Mouse (Mus musculus) heart, adult 9 months (tissue): ENCODE data around the gene Fktn.
"Not testable (repeated sequence)": the region's sequence is repeated elsewhere in the genome, so short reads cannot be mapped to it uniquely, and the experiment has no call there.

ENCODE experiments used
- DNase-seq, 2 experiments: peaks; one replicate each; pipeline ENCODE4 v3.0.0; 2022; ENCODE audit warnings: low spot score in 2 of 2

Gene Fktn

DNA sequence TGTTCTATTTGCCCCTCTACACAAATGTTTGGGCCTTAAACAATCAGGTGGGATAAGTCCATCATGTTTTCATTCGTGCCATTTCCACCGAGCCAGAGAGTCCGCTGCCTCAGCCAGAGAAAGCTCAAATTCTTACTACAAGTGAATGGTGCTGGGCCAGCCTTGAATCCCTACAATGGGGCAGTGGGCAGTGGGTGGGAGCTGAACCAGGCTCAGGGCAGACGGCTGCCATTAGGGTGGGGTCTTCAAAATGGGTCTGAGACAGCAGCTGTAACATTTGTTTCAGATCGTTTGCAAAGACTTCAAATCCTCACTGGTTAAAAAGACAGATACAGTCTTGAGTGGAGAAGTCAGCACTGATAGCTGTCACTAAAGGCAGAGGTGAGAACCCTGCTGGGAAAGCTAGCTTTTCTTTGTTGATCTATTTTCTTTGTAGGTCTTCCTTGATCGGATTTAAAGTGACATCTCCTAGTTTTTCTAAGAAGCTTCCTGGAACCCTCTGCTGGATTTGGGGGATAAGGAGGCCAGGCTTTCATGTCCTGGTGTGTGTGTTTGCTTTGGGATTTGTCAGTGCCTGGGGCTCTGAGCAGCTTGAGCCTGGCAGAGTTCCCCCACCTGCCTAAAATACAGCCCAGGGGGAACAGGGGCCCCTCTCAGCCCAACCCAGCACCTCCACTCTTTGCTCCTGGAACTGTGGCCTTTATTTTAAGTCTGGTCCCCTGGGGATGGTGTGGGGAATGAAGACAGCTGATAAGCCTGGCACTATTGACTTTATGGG lies 57.3 kb downstream of the Fktn start:
- DNase-seq = no peak

DNA sequence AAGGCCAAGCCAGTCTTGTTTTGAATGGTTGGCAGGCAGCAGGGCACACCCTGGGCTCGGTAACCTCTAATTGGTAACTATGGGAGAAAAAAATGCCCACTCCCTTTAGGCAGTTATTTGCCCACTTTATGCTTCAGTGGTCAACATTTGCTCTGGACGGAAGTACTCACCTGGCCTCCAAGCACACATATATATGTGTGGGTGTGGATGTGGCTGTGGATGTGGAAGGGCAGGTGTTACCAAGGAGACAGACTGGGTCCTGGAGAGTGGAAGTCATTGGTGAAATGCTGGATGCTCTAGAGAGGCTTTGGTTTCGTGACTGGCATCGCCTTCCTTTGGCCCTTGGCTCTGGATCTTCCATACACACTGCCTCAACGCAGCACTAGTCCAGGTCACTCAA lies 58.2 kb downstream of the Fktn start:
- DNase-seq = no peak

DNA sequence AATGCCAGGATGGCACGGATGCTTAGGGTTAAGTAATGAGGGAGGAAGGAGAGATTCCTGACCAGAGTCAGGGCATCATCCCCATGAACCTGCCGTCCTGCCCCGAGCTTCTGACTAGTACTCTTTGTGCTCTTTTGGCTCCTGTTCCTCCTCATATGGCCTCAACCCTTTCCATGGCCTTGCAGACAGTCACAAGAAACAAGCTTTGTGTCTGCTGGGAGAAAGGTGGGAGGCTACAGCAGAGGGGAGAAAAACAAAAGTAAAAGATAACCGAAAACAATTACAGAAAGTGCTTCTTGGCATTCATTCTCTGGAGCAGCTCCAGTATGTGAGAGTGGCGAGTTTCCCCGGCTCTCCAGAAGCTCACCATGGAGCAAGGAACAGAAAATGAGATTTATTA lies 60.1 kb downstream of the Fktn start:
- no peak for DNase-seq

DNA sequence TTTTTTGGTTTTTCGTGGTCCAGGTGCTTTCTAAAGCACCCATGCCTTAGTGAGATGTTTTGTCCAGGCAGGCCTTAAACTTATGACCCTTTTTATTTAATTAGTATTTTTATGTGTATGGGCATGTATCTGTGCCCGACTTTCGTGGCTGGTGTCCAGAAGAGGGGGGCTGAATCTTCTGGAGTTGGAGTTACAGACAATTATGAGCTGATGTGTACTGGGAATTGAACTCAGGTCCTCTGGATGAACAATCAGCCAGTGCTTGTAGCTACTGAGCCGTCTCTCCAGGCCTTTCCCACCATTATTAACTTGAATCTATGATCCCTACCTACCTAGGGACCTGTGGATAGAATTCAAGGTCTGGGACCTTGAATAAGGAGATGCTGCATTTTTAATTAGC lies 67.6 kb downstream of the Fktn start:
- no peak for DNase-seq

DNA sequence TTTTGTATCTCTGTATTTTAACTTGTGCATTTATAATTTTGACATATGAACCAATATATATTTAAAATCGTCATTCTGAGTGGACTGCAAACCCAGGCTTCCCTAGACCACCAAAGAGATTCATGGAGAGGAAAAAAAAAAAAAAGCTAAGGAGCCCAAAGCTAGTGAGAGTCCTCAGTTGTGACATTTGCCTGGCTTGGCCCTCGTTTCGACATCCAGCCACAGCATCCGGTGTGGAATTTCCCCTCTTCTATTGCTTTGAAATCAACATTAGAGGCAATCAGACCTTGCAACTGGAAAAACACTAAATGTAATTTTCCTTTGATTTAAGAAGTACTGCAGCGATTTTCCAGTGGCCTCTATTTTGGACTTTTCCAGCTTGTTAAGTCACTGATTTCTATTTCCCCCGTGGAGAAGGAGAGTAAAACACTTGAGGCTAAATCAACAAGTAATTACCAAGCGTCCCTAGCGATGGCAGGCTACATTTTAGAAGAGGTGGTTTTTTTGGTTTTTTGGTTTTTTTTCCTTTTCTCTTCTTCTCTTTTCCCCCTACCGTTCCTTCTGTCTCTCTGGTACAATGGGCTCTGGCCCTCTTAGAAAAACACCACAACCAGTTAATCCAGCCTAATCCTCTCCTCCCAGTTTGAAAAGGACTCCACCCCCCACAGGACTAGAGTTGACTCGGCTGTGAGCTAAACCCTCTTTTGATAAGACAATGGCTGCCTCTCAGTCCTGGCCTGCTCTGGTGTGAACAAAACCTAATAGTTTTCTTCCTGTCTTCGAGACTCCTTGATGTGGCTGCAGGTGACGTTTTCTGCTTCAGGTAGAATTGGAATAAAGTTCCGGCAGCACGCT lies 68.6 kb downstream of the Fktn start:
- DNase-seq = no peak

DNA sequence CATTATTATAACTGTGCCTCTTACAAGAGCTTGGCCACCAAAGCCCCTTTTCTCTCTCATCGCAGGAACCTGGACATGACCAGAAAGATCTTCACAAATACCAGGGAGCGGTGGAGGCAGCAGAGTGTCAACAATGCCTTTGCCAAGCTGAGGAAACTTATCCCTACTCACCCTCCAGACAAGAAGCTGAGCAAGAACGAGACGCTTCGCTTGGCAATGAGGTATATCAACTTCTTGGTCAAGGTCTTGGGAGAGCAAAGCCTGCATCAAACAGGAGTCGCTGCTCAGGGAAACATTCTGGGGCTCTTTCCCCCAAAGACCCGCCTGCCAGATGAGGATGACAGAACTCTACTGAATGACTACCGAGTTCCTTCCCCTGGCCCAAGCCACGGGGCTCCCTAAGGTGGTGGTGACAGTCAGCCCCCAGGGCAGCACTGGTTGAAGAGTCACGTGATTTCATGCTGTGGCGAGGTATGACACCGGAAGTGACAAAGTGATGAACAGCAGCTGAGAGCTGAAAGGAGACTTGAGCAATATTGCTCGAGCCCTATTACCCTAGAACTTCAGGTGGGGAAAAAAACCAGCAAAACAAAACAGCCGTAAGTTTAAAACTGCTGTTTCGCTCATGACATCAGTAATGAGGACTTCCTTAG lies 72.1 kb downstream of the Fktn start:
- no peak for DNase-seq

DNA sequence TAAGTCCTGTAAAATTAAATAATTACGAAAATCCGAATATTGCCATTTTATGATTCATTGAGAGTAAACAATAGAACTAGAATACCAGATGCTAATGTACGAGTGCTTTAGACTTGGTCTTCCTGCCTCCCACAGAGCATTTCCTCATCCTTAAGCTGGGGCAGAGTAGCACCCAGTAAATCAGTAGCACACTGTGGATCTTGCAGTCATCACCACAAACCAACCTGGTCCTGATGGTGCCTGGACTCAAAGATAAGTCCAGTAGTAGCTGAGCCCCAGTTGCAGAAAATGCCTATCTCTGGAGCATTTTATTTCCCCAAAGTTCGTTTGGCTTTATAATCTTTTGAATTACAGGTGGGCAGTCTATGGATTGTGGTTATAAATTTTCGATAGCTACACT lies 73.1 kb downstream of the Fktn start:
- DNase-seq = no peak

DNA sequence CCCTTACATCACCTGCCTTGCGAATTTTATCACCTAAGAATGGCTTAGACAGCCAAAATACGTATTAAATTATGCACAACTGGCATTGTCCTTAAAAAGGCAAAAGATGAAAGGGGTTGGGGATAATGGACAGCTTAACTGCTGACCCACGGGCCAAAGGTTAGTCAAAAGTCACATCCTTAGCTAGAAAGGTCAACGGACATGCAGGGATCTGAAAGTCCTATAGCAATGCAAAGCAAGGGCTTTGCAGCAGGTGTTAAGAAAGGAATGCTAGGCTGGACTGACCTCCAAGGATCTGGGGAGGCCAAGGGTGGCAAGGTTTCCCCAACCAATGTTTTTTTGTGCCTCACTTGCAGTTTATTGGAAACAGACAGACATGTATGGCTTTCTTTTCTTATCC lies 75.5 kb downstream of the Fktn start:
- DNase-seq = no peak

DNA sequence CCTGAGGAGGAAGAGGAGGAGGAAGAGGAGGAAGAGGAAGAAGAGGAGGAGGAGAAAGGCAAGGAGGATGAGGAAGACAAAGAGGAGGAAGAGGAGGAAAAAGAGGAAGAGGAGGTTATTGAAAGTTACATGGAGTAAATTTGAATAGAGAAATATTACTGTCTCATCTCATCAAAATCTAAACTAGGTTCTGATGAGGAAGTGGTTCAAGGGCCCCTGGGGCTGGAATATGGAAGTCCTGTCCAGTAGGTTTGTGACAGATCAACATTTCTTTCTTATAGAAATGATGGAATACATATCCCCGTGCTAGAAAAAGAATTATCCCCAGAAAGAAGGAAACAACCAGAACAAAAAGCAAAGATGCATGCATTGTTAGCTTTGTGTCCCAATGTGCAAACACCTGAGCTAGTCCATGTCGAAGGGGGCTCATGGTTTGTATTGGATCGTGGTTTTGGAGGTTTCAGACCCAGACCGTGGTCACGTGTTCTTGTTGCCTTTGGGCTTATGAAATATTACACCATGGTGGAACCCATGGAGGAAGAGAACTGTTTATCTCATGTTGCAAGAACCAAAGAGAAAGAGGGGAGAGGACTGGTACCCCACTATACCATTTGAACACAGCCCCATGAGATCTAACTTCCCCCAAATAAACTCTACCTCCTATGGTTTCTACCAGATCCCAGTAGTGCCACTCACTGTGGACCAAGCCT lies 80.6 kb downstream of the Fktn start:
- no peak for DNase-seq

DNA sequence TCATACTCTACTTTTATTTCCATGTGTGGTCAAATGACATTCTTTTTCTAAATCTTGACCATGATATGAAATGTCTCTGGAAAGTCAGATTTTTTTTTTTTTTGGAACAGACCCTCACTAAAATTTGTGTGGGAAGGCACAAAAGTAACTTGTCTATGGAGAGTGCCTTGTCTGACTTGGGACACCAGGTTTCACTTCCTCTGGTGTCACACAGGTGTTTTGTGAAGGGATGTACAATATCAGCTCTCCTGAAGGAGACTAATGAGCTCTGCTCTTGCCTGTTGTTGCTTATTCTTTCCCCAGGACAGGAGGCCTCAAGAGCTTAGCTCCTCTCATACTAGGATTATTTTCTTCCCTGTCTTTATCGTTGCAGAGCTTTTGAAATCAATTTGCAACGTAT lies 81.3 kb downstream of the Fktn start:
- no peak for DNase-seq

DNA sequence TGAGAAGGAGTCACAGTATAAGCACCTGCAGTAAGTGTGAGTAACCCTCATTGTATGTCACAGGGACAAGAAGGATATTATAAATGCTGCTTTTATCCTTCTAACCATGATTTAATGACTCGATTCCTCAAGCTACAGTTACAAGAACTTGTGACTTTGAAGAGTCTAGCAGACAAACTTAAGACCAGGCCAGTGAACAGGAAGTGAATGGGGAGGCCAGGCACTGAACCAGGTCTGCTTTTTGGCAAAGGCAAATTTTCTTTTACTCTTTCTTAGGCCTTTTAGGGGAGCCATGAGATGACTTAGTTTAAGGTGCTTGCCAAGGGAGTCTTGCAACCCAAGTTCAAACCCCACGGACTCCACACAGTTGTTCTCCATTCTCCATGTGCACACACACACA lies 81.9 kb downstream of the Fktn start:
- DNase-seq = no peak

DNA sequence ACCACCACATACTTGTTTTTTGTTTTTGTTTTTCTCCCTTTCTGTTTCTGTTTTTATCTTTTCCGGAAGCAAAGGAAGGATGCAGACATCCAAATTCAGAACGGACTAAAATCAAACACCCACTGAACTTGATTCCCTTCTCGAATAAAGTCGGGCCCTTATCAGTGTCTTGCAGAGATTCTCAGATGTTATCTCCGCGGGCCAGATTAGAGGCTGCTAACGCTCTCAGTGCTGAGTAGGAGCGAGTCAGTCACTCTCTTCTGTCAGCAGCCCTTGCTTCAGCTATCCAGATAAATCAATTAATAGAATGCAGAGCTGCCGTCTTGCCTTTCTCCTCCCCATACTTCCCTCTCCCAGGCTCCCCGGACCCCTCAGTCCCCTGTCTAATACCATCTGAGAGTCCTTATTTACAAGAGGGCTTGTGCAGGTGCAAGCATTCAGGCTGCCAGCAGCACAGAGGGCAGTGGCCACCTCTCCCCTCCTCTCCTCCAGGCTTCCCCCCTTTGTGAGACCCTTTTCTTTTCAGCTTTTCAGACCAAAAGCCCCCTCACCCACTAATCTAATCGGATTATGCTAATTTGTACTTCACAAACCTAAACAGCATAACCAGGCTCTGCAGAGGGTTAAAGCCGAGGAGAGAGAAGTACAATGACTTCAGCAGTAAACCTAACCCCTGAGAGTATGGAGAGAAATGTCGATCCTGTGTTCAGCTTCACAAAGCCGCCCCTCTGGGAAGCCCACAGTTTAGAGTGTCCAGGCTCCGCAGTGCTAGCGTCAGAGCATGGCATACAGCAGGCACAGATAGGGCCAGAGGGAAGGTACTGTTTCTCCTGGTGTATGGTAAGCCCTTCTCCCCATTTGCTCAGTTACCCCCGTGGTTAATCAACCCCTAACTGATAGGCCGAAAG lies 83.3 kb downstream of the Fktn start:
- DNase-seq = no peak

DNA sequence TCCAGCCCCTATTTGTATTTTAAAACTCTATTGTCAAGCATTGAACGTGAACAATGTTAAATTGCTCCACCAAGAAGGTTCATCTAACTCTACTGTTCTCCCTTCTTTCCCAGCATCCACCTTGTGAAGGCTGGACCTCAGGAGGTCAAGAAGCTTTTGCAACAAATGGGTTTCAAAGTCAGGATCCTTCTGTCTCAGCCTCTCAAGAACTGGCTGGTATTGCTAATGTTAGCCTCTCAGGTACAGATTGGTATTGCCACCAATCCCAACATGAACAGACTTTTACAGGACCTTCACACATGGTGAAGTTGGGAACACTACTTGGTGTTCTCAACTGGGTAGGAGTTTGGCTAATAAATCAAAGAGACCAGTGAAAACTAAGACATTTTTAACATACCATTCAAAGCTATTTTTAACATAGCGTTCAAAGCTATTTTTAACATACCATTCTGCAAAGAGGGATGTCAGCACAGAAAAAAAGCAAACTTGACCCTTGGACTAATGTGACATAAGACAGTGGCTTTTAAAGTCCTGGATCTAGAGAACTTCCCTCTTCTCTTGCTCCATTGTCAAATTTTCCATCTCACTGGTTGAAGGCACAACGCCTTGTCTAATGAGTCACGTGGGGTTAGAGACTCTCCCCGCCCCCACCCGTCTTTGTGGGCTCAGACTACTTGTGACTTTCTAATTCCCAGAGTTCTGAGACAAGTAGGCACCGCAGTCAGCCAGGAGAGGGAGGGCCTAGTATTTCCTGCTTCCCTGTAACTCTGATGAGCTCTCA lies 85.3 kb downstream of the Fktn start:
- peak in 1 of 2 experiments; percentile 12 for DNase-seq

DNA sequence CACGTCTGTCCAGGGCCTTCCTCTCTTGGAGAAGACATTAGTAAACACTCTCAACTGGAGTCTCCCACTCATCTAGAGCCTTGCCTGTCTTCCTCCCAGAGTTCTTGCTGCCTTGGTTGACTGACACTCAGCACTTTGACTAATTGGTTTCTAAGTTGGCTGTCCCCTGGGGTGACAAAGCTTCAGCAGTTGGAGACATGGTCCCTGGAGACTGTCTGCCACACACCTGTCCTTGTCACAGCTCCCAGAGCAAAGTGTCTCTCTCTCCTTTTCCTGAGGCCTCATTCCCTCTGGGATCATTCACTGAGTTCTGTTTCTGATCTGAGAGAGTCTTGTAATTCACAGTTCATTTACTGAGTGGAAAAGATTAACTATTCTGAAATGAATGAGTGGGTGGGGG lies 86.0 kb downstream of the Fktn start:
- DNase-seq = no peak

DNA sequence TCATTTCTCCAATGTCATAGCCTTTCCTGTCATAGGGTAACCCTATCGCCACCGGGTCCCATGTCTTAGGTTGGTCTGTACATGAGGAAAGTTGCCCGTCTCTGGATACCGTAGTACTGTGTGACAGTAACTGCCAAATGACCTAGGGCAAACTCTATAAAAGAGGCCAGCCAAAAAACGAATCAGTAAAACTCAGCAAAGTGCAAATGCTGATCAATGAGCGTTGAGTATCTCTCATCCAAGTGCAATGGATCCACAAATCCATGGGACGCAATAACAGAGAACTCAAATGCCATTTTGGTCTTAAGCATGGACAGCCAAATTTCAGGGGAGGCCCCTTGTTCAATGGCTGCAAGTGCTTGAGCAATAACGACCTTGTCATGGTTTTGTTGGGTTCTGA lies 89.9 kb downstream of the Fktn start:
- DNase-seq = not testable (repeated sequence)

DNA sequence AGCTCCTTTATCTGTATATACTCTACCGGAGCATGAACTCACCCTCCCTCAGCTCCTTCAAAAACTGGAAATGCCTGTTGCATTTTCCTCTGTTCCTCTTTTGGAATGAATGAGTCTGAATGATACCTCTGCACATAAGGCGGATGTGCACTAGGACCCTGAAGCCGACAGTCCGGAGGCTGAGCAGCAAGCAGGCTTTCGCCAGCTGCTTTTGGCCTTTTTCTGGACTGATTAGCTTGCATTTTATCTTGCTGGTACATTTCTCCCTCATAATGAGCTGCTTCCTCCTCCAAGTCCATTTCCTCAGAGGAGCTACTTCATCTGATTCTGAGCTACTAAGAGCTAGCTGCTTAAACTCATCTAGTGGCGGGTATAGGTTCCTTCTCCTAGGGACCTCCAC lies 92.6 kb downstream of the Fktn start:
- DNase-seq = peak; percentile 28 to 31

DNA sequence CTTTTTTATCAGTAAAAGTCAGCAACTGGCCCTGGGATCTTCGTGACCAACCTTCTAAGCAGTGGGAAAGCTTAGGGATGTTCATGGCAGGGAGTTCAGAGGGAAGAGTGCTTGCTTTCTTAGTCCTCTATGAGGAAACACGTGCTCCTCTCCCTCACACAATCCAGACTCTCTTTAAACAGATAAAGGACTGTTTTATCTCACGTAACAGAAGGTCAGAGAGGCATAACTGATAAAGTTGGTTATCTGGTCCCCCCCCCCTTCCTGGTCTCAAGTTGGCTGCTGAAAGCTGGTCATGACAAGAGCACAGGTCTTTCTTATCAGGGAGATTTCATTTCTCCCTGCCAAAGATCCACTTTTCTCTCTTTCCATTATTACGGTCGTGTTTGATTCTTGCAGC lies 104.5 kb downstream of the Fktn start:
- no peak for DNase-seq

DNA sequence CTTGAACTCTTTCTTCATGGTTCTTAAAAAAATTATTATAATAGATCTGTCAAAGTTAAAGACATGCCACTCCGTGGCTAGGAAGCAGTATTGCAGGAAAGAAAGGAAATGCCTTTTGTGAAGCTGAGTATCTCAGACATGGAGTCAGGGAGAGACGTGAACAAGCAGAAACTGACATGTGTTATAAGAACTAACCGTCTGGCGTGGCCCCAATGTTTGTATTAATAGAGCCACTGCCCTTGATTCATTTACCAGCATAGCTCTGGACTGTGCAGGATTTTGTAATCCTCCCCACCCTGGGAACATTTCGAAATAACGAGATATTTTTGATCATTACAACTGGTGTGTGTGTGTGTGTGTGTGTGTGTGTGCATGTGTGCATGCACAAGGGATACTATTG lies 109.9 kb downstream of the Fktn start:
- DNase-seq = peak; percentile 58 to 74

DNA sequence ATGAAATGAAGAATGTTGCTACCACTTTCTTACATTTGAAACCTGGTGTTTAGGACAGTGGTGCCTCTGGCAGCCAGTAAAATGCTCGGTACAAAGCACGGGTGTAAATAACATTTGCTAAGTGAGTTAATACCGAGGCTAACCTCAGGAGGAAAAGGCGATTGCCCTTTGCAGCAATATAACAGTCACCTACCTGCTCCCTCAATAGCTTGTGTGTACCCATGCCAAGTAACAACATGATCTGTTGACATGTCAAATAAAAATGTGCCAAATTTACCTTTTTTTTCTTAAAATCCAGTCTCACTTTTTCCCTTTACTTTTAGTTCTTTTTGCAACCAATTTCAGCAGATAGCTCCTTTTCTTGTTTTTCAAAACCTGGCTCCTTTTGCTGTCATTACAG lies 111.0 kb downstream of the Fktn start:
- DNase-seq = no peak
